Mouse (Mus musculus): ENCODE data around the gene Olfr509. TPM values are rescaled to one million over a fixed set of nuclear protein-coding genes. Genes with fewer than 3 reads are reported as not detected.

The Olfr509 gene
- not detected in 2 replicates for polyA plus RNA-seq (2012; ENCODE audit: low replicate concordance)

DNA sequence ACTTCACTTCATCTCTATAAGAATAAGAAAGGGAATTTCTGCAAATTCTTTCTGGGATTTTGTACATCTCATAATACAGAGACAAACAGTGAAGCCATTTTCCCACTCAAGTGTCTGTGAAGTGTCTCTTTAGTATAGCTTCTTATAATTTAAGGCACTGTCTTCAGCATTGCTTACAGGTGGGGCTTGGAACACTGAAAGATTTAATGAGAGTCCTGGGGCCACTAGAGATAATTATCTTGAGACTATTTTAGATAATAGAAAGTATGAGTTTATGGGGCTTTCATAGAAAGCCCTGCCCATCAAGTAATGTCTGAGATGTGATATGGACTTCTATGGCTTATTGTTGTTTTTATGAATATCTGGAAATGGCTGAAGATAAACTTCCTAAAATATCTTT lies at the start of gene Olfr509:
Olfr509 (minus strand) TSS at position 101 of the 400 bp plus-strand sequence.

DNA sequence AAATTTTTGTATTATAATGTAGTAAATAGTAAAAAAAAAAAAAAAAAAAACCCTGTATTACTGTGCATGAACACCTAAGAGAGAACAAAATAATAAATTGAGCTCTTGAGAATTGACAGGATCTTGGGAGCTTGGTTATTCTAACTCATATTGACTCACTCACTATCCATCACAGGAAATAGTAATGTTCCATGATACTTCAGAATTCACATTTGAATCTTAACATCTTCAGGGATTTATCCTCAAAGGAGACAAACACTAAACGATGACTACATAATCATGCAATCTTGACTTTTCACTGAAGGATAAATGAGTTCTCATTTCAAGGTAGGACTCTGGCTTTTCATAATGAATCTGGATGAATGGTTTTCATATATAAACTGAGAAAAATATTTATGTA lies 14.4 kb upstream of the Olfr509 start, which contains the start of gene Olfr510:
Olfr510 (plus strand) TSS at position 301 of the 400 bp plus-strand sequence.

DNA sequence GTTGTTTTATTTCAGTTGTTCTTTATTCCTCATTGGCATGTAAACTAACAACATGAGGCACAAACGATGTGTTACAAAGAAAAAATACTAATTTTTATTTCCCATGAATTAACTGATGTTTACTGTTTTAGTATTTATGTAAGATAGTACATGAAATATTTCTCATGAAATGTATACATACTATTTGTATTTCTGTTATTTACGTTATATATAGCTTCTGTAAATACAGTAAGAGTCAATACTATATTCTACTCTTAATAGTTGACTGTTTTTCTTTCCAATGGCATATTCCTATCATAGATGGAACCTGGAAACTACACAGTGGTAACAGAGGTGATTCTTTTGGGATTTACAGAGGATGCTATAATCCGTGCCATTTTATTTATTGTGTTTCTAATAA lies 22.0 kb downstream of the Olfr509 start, which contains the start of gene Olfr508:
Olfr508 (plus strand) TSS at position 301 of the 400 bp plus-strand sequence.

DNA sequence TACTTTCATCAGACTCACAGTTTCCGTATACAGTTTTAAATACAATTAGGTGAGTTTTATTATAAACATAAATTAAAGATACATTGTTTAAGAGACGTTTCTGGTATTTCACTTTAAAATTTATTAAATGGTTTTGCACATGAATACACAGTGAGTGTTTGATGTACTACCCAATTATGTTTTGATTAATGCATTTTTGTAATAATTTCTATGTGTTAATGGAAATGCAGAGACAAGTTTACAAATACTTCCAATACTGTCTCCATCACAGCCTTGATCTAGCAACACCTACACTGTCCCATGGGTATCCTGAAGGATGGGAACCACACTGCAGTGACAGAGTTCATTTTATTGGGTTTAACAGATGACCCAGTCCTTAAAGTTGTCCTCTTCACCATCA lies 30.2 kb downstream of the Olfr509 start, which contains the start of gene Olfr507:
Olfr507 (plus strand) TSS at position 301 of the 400 bp plus-strand sequence.

DNA sequence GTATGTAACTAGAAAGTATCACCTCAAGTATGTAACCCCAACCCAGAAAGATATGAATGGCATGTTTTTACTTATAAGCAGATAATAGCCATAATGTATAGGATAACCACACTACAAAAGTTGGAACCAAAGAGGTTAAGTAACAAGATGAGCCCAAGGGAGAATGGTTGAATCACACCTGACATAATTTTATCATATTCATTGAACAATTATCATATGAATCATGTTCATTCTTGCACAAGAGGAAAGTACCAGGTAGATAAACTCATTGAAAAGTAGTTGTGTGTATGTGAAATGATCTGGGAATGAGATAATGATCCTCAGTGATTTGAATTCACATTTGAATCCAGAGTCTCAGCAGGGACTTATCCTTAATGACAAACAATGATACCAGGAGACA lies 41.2 kb downstream of the Olfr509 start, which contains the start of gene Olfr506:
Olfr506 (plus strand) TSS at position 301 of the 400 bp plus-strand sequence.

Other genes with a start within 250 kb of the Olfr509 start
- gene Olfr497, start 231.5 kb downstream of the Olfr509 start, polyA plus RNA-seq (2012; ENCODE audit: low replicate concordance), result not detected in 2 replicates
- gene Olfr498, start 186.6 kb downstream of the Olfr509 start, polyA plus RNA-seq (2012; ENCODE audit: low replicate concordance), result not detected in 2 replicates
- not detected in 2 replicates for gene Olfr502, start 126.8 kb downstream of the Olfr509 start, polyA plus RNA-seq (2012; ENCODE audit: low replicate concordance)
- gene Olfr503, start 107.4 kb downstream of the Olfr509 start, polyA plus RNA-seq (2012; ENCODE audit: low replicate concordance), result not detected in 2 replicates
- not detected in 2 replicates for gene Olfr504, start 86.1 kb downstream of the Olfr509 start, polyA plus RNA-seq (2012; ENCODE audit: low replicate concordance)
- gene Olfr506, start 41.1 kb downstream of the Olfr509 start, polyA plus RNA-seq (2012; ENCODE audit: low replicate concordance), result not detected in 2 replicates
- not detected in 2 replicates for gene Olfr507, start 30.1 kb downstream of the Olfr509 start, polyA plus RNA-seq (2012; ENCODE audit: low replicate concordance)
- gene Olfr508, start 21.9 kb downstream of the Olfr509 start, polyA plus RNA-seq (2012; ENCODE audit: low replicate concordance), result not detected in 2 replicates
- gene Olfr510, start 14.5 kb upstream of the Olfr509 start, polyA plus RNA-seq (2012; ENCODE audit: low replicate concordance), result not detected in 2 replicates
- not detected in 2 replicates for gene Olfr512, start 61.4 kb upstream of the Olfr509 start, polyA plus RNA-seq (2012; ENCODE audit: low replicate concordance)
- not detected in 2 replicates for gene Olfr513, start 99.1 kb upstream of the Olfr509 start, polyA plus RNA-seq (2012; ENCODE audit: low replicate concordance)
- not detected in 2 replicates for gene Olfr514, start 174.1 kb upstream of the Olfr509 start, polyA plus RNA-seq (2012; ENCODE audit: low replicate concordance)
- gene Olfr516, start 198.6 kb upstream of the Olfr509 start, polyA plus RNA-seq (2012; ENCODE audit: low replicate concordance), result not detected in 2 replicates
- not detected in 2 replicates for gene Olfr517, start 220.5 kb upstream of the Olfr509 start, polyA plus RNA-seq (2012; ENCODE audit: low replicate concordance)
- not detected in 2 replicates for gene Olfr518, start 233.1 kb upstream of the Olfr509 start, polyA plus RNA-seq (2012; ENCODE audit: low replicate concordance)
- gene Olfr519, start 242.5 kb upstream of the Olfr509 start, polyA plus RNA-seq (2012; ENCODE audit: low replicate concordance), result not detected in 2 replicates